Comparison of ENCODE assay signal across 21 mouse cellular contexts in the genomic region with DNA sequence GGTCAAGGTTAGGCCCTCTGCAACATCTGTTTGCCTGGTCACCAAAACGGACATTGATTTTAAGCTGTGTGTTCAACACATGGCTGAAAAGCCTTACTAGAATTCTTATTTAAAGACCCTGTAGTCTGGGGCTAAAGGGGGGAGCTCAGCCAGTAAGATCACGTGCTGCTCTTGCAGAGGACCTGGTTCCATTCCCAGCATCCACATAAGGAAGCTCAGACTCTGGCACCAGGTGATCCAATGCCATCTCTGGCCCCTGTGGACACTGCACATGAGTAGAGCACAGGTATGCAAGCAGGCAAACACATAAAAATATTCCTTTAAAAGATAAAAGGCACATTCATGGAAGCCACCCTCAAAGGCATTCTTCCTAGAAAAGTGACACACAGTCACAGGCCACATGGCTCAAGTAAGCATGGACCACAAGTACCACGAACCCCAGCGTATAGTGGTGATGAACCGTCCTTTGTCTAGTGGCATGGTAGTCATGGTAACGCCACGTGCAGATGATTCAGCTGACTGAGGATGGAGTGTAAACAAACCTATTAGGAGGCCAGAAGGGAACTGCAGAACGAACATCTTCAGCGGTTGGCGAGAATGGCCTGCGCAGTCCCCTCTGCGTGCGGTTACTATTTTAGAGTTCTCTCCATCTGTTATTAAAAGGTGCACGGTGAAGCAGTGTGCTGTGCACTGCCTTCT.
DNase-seq lines count a peak whose midpoint lies in the region; ATAC-seq lines count a peak whose summit lies in the region.
"Had no signal": no experiment of that assay in that cellular context is flagged by ENCODE, and none has a peak within 500 bp of the region (broad histone marks: within the 10 kb centered on the region; RNA-seq: fewer than 3 reads in every experiment).

No protein-coding gene starts in this region.

- no peaks in the 10 kb centered on the region for H3K9me3 ChIP-seq in hindbrain, embryonic 11.5 days (ENCODE audit: control insufficient read depth, low read length)
- H3K9me3 ChIP-seq in midbrain, embryonic 11.5 days (ENCODE audit: control insufficient read depth, low read length): no peaks in the 10 kb centered on the region
- H3K9me3 ChIP-seq in neural tube, embryonic 15.5 days (replicated peaks): no peaks in the 10 kb centered on the region
- H3K9me3 ChIP-seq: embryonic facial prominence, embryonic 13.5 days; stomach, embryonic 15.5 days had no signal

- no peaks in the 10 kb centered on the region for H3K36me3 ChIP-seq in hindbrain, embryonic 11.5 days (ENCODE audit: control insufficient read depth, insufficient read depth, low read length)
- no peaks in the 10 kb centered on the region for H3K36me3 ChIP-seq in midbrain, embryonic 11.5 days (ENCODE audit: control insufficient read depth, insufficient read depth, low read length)
- no peaks in the 10 kb centered on the region for H3K36me3 ChIP-seq in neural tube, embryonic 15.5 days
- H3K36me3 ChIP-seq: embryonic facial prominence, embryonic 13.5 days; stomach, embryonic 15.5 days had no signal

- no peaks in the 10 kb centered on the region for H3K27me3 ChIP-seq in hindbrain, embryonic 11.5 days (ENCODE audit: control insufficient read depth, insufficient read depth, low read length)
- H3K27me3 ChIP-seq in midbrain, embryonic 11.5 days (ENCODE audit: control insufficient read depth, insufficient read depth, low read length): no peaks in the 10 kb centered on the region
- no peaks in the 10 kb centered on the region for H3K27me3 ChIP-seq in neural tube, embryonic 15.5 days (replicated peaks)
- H3K27me3 ChIP-seq: embryonic facial prominence, embryonic 13.5 days; stomach, embryonic 15.5 days had no signal

- H3K4me1 ChIP-seq in hindbrain, embryonic 11.5 days (replicated peaks; ENCODE audit: control insufficient read depth, insufficient read depth, low read length): no peaks in the 10 kb centered on the region
- no peaks in the 10 kb centered on the region; the same call in 1 of the 2 replicates for H3K4me1 ChIP-seq in midbrain, embryonic 11.5 days (ENCODE audit: control insufficient read depth, insufficient read depth, low read length)
- peaks cover 16% of the 10 kb centered on the region for H3K4me1 ChIP-seq in neural tube, embryonic 15.5 days
- H3K4me1 ChIP-seq: embryonic facial prominence, embryonic 13.5 days; stomach, embryonic 15.5 days had no signal

- no peak overlapping the region for H3K4me2 ChIP-seq in hindbrain, embryonic 11.5 days (replicated peaks; ENCODE audit: low read depth, low read length)
- H3K4me2 ChIP-seq in midbrain, embryonic 11.5 days: no peak overlapping the region
- no peak overlapping the region for H3K4me2 ChIP-seq in neural tube, embryonic 15.5 days
- H3K4me2 ChIP-seq: embryonic facial prominence, embryonic 13.5 days; heart, embryonic 11.5 days; stomach, embryonic 15.5 days had no signal

- H3K9ac ChIP-seq in hindbrain, embryonic 11.5 days (ENCODE audit: low read depth, low read length): no peak overlapping the region
- no peak overlapping the region for H3K9ac ChIP-seq in midbrain, embryonic 11.5 days (ENCODE audit: low read length)
- no peak overlapping the region for H3K9ac ChIP-seq in neural tube, embryonic 15.5 days (replicated peaks)
- H3K9ac ChIP-seq: embryonic facial prominence, embryonic 13.5 days; stomach, embryonic 15.5 days had no signal

- H3K4me3 ChIP-seq in hindbrain, embryonic 11.5 days (ENCODE audit: low read depth, low read length): no peak overlapping the region
- H3K4me3 ChIP-seq in midbrain, embryonic 11.5 days (ENCODE audit: low read depth, low read length): no peak overlapping the region
- no peak overlapping the region for H3K4me3 ChIP-seq in neural tube, embryonic 15.5 days (replicated peaks)
- H3K4me3 ChIP-seq: embryonic facial prominence, embryonic 13.5 days; stomach, embryonic 15.5 days had no signal

- DNase-seq in retina, postnatal 1 day: peak; percentile 48
- DNase-seq in retina, embryonic 14.5 days (ENCODE audit: low spot score): no peak
- DNase-seq in hindbrain, embryonic 11.5 days (ENCODE audit: low spot score): peak; percentile 38
- peak; percentile 84 for DNase-seq in midbrain, embryonic 11.5 days (ENCODE audit: low spot score, missing footprints)
- no peak for DNase-seq in gastrocnemius, postnatal 25 days
- DNase-seq in heart, adult 11 months: no peak
- DNase-seq in adrenal gland, postnatal 4 days (ENCODE audit: low spot score in 2 of 2): no peak
- DNase-seq: adrenal gland, adult 8-10 months; cerebellum, adult 9-11 months; kidney, adult 8-10 months; kidney, postnatal 36 days; liver; lung, adult 2 months; right cerebral cortex, postnatal 4 days; thymus, postnatal 14 days had no signal

- no peak overlapping the region for H3K27ac ChIP-seq in hindbrain, embryonic 11.5 days (ENCODE audit: low read depth, low read length)
- no peak overlapping the region for H3K27ac ChIP-seq in midbrain, embryonic 11.5 days (ENCODE audit: low read depth, low read length)
- peak overlapping the region; percentile 52; the same call in 1 of the 2 replicates for H3K27ac ChIP-seq in neural tube, embryonic 15.5 days (replicated peaks)
- H3K27ac ChIP-seq: embryonic facial prominence, embryonic 13.5 days; macrophage; stomach, embryonic 15.5 days had no signal

- 0 out of 2 replicates have a peak, but pooled peaks have one; percentile 35 for ATAC-seq in hindbrain, embryonic 11.5 days (ENCODE audit: low FRiP score)
- ATAC-seq in midbrain, embryonic 11.5 days (ENCODE audit: low FRiP score): peak; percentile 81; the same call in 1 of the 2 replicates
- ATAC-seq in neural tube, embryonic 15.5 days (ENCODE audit: low FRiP score): peak; percentile 88
- ATAC-seq: CD4-positive, CD25-positive, alpha-beta regulatory T cell, adult 4 months had no signal

- WGBS in hindbrain, embryonic 11.5 days: 76% methylated on average over 14 of the region's 14 CpGs
- WGBS in midbrain, embryonic 11.5 days: 80% methylated on average over 14 of the region's 14 CpGs
- 41% methylated on average over 14 of the region's 14 CpGs for WGBS in neural tube, embryonic 15.5 days

Comparison
In these comparisons a context has a peak if more than half of its experiments do, and no peak if none do; other contexts are left out.
1. DNase-seq: peak in retina, postnatal 1 day (single experiment), hindbrain, embryonic 11.5 days (single experiment) and midbrain, embryonic 11.5 days (single experiment); none in retina, embryonic 14.5 days (single experiment), gastrocnemius, postnatal 25 days (single experiment), heart, adult 11 months (single experiment) and adrenal gland, postnatal 4 days (0 of 2).
2. ATAC-seq: peak in every context shown above with its lines; median percentile 88 in neural tube, embryonic 15.5 days; 81 in midbrain, embryonic 11.5 days; 35 in hindbrain, embryonic 11.5 days.